Mouse (Mus musculus) adrenal gland, adult 10 weeks (tissue): Measurements from ENCODE around the gene Man2c1. TPM values are rescaled to one million over a fixed set of nuclear protein-coding genes. Genes with fewer than 3 reads are reported as not detected.

Experiments used
- polyA plus RNA-seq: library from polyadenylated mRNA; stranded (reverse); fragments of 350-450 nt; fragmentation: Illumina TruSeq; extraction: RNeasy Lipid Tissue Mini Kit (QIAGEN cat#74804); gene quantifications from one replicate; pipeline ENCODE4 v1.2.3, GENCODE M21; 2014; ENCODE audit warnings: low read depth, low replicate concordance

Man2c1 gene
- polyA plus RNA-seq = 15.5 TPM

DNA sequence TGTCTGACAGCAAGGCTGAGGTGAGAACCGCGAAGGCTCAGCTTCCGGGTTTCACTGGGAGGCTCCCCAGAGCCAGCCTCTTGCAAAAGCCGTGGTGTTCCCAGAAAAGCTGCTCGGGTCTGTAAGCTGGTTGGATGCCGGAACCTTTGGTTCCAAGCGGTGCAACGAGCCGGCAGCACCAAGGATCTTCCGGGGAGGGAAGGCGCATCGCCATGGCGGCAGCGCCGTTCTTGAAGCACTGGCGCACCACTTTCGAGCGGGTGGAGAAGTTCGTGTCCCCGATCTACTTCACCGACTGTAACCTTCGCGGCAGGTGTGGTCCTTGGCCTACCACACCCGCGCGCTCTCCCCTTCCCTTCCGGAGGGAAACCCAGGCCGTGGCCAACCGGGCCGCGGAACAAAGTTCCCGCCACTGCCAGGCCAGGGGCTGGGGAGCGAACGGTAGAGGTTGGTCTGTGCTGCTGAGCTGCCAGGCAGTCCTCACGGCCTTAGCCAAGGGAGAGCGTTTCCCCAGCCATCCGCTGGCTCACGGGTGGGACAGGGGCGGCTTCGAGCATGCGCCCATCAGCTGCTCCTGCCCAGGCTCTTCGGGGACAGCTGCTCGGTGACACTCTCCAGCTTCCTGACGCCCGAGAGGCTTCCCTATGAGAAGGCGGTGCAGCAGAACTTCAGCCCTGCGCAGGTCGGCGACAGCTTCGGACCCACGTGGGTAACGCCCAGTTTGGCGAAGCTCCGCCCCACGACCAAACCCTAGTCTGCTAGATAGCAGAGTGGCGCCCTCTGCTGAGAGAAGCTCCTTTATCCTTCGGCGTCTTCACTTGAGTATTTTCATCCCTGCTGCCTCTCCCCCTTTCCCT, at the start of gene Man2c1:
Man2c1 (plus strand) TSS at position 114 of the 857 bp plus-strand sequence.

GRCm38 (mm10) chr9:57148144-57148878, 17.8 kb downstream of the Man2c1 start, which contains the start of gene Neil1:
TSS of gene Neil1 (minus strand) at chr9:57148305.

GRCm38 (mm10) chr9:57158013-57158470, 27.6 kb downstream of the Man2c1 start, which contains the start of gene Commd4:
TSS of gene Commd4 (minus strand) at chr9:57158331.

Other genes starting within 250 kb of the Man2c1 start
- gene Snx33, start 202.3 kb upstream of the Man2c1 start, polyA plus RNA-seq = 3.6 TPM
- 51.7 TPM for gene Imp3, start 193.2 kb upstream of the Man2c1 start, polyA plus RNA-seq
- 20.1 TPM for gene Snupn, start 179.8 kb upstream of the Man2c1 start, polyA plus RNA-seq
- gene Ptpn9, start 135.8 kb upstream of the Man2c1 start, polyA plus RNA-seq = 69.1 TPM
- 33.1 TPM for gene Sin3a, start 58.6 kb upstream of the Man2c1 start, polyA plus RNA-seq
- 0.93 TPM for gene Neil1, start 17.6 kb downstream of the Man2c1 start, polyA plus RNA-seq
- gene Commd4, start 27.6 kb downstream of the Man2c1 start, polyA plus RNA-seq = 10.6 TPM
- not detected for gene Trcg1, start 105.9 kb downstream of the Man2c1 start, polyA plus RNA-seq
- 3.0 TPM for gene 1700017B05Rik, start 131.9 kb downstream of the Man2c1 start, polyA plus RNA-seq